Mouse (Mus musculus): ENCODE measurements around the gene Herc1. TPM values are rescaled to one million over a fixed set of nuclear protein-coding genes. Genes with fewer than 3 reads are reported as not detected.
"Not testable (repeated sequence)": the region's sequence is repeated elsewhere in the genome, so short reads cannot be mapped to it uniquely, and the experiment has no call there.

Gene Herc1
- polyA plus RNA-seq, 1 experiment, result 66.5 TPM

DNA sequence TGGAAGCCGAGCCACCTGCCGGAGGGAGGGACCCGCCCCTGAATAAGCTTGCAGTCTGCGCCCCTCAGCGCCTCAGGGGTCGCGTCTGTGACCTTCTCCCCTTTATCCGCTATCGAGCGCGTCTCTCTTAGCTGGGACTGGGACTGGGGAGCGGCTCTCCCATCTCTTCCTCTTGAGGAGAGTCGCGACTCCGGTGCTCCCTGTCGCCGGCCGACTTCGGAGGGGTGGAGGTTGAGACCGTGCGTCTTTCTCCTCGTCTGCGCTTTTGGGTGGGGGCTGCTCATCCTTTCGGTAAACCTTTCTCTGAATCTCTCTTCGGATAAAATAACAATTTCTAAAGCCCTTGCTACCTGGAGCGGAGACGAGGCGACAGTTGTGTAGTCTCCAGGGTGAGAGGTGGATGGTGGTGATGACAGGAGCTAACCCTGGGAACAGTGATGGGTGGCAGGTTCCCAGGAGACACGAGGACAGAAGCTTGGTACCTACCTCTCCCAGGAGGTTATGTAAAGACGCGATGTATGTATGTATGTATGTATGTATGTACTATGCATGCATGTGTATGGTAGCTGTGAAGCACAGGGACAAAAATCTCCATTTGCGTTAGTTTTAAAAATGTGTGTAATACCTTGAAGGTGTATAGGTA lies 659 bp downstream of the Herc1 start:
- DNase-seq (ENCODE audit: low read depth), result peak; percentile 39

DNA sequence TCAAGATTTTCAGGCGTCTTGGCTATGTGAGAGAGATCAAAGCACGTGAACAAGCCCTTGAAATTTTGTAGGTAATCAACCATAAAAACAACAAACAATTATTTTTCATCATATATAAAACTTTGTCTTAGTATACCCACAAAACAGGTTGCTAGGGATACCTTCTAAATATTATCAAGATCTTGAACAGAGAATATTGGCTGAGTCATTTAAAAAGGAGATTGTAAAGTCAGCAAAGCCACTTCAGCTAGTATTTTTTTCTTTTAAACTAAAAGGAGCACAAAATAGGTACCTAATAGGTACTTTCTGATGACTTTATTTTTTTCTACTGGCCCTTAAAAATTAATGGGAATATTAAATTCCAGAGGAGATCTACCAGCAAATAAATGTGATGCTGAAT lies 2.5 kb downstream of the Herc1 start:
- DNase-seq (ENCODE audit: low read depth), result no peak
- no peak for TF ChIP-seq POLR2A (IDR thresholded peaks at IDR 0.05; ENCODE audit: borderline replicate concordance, extremely low read depth, insufficient read depth, insufficient read length, poor library complexity, severe bottlenecking)
- TF ChIP-seq CTCF (IDR thresholded peaks at IDR 0.05; ENCODE audit: borderline replicate concordance, extremely low read depth, insufficient read depth, insufficient read length), result no peak

More for the DNA sequence above, 659 bp downstream of the Herc1 start:
- no peak for TF ChIP-seq CTCF (IDR thresholded peaks at IDR 0.05; ENCODE audit: borderline replicate concordance, extremely low read depth, insufficient read depth, insufficient read length)
- no peak for TF ChIP-seq POLR2A (IDR thresholded peaks at IDR 0.05; ENCODE audit: borderline replicate concordance, extremely low read depth, insufficient read depth, insufficient read length, poor library complexity, severe bottlenecking)

DNA sequence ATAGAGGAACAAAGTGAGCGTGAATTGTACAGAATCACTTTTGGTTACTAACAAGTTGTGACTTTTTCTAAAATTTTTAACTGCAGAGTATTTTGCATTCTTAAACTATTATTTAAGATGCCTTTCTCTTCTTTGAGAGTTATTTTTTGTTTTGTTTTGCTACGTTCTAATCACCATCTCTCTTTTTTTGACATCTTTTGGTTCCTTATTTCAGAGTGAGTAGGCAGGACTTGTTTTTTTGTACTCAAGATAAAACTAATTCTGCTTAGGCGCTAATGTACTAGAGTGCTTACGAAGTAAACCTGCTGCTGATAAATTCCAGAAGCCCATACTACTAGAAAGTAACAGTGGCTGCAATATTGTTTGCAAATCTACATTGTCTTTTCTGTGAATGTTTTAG lies 8.9 kb downstream of the Herc1 start:
- DNase-seq (ENCODE audit: low read depth), result no peak
- TF ChIP-seq POLR2A (IDR thresholded peaks at IDR 0.05; ENCODE audit: borderline replicate concordance, extremely low read depth, insufficient read depth, insufficient read length, poor library complexity, severe bottlenecking) (no peak), CTCF (IDR thresholded peaks at IDR 0.05; ENCODE audit: borderline replicate concordance, extremely low read depth, insufficient read depth, insufficient read length) (no peak)

DNA sequence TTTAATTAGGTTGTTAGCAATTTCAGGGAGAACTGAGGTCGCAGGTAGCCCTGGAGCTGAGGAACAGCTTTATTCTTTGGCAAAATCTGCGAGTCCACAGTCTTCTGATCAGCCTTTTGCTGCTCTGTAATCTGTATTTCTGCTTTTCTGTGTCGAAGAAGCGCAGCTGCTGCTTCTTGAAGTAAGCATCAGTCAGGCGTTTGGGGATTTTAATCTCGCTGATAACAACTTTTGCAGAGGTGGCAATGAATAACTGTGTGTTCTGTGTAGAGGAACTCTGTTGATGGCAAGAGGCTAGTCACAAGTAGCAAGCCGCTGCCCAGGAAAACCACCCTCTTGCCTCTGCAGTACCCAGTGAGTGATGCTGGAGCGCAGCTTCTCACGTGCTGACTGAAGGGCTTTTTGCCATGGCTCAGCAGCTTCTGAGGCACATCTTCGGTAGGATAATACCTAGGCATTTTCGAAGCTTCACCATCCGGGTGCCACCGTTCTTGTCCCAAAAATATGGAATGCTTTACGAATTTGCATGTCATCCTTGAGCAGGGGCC lies 10.0 kb downstream of the Herc1 start:
- TF ChIP-seq POLR2A (IDR thresholded peaks at IDR 0.05; ENCODE audit: borderline replicate concordance, extremely low read depth, insufficient read depth, insufficient read length, poor library complexity, severe bottlenecking), result no peak
- no peak for DNase-seq (ENCODE audit: low read depth)

DNA sequence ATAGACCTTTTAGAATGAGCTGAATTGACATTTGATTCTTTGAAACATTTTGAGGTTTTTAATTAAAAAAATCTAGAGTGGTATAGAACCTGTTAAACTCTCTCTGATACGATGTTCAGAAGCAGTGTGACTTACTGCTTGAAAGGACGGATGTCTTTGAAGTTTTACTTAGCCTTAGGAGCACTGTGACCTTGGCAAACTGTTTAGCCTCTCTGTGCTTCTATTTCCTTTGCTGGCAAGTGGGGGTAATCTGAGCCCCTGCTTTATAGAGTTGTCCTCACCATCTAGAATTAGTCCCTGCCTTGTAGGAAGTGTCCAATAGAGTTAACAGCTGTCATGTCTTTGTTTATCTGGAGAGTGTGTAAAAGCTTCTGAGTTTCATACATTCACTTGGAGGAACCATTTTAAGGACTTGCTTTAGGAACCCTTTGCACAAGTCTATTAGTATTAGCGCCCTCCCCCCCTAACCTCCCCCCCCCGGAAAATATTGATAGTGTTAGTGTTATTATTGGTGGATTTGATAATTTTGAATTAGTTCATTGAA lies 18.7 kb downstream of the Herc1 start:
- TF ChIP-seq CTCF (IDR thresholded peaks at IDR 0.05; ENCODE audit: borderline replicate concordance, extremely low read depth, insufficient read depth, insufficient read length) (no peak), POLR2A (IDR thresholded peaks at IDR 0.05; ENCODE audit: borderline replicate concordance, extremely low read depth, insufficient read depth, insufficient read length, poor library complexity, severe bottlenecking) (no peak)

DNA sequence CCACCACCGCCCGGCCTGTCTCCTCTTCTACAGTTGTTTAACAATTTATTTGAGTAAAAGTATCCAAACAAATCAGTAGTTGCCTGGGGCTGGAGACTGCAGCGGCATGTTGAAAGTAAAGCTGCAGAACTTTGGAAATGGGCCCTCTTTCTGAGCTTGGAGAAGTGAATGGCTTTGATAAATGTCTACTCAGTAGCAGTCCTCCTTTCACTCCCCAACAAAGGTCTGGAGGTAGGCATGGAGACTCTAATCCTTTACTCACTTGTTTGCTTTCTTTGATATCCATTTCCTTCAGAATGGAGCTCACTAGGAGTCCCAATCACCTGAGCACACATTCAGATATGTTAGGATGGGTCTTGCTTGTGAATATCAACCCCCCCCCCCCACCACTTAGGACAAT lies 20.1 kb downstream of the Herc1 start:
- DNase-seq (ENCODE audit: low read depth), result no peak
- no peak for TF ChIP-seq POLR2A (IDR thresholded peaks at IDR 0.05; ENCODE audit: borderline replicate concordance, extremely low read depth, insufficient read depth, insufficient read length, poor library complexity, severe bottlenecking)
- no peak for TF ChIP-seq CTCF (IDR thresholded peaks at IDR 0.05; ENCODE audit: borderline replicate concordance, extremely low read depth, insufficient read depth, insufficient read length)

More for the DNA sequence above, 18.7 kb downstream of the Herc1 start:
- no peak for DNase-seq (ENCODE audit: low read depth)

DNA sequence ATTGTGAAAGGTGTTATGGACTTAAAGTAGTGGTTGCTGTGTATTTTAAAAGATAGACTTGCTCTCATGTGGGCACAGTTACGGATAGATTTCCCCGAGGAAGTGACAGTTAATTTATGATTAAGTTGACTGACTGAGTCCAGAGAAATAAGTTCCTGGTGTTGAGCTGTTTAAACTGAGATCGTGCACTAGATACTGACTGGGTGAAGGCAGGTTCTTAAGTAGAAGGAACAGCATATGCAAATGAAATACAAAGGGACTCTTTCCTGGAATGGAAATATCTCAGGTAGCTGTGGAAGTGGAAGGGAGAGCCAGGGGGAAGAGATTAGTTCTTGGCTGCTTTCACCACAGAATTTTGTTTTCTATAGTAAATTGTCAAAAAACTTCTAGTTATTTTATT lies 20.6 kb downstream of the Herc1 start:
- DNase-seq (ENCODE audit: low read depth), result no peak

DNA sequence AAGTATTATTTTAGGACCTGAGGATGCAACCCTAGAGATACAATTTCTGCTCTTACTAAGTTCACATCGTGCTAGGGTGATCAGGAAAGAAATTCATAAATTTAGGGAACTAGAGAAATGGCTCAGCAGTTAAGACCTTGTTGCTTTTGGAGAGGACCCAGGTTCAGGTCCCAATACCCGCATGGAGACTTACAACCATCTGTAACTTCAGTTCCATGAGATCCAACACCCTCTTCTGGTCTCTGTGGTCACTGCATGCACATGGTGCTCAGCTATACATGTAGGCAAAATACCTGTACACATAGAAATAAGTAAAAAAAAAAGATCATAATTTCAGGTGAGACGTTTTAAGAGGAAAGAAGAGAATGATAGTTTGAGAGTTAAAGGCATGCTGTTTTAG lies 23.2 kb downstream of the Herc1 start:
- DNase-seq (ENCODE audit: low read depth), result no peak
- no peak; the same call in 1 of the 2 replicates for TF ChIP-seq CTCF (IDR thresholded peaks at IDR 0.05; ENCODE audit: borderline replicate concordance, extremely low read depth, insufficient read depth, insufficient read length)
- no peak for TF ChIP-seq POLR2A (IDR thresholded peaks at IDR 0.05; ENCODE audit: borderline replicate concordance, extremely low read depth, insufficient read depth, insufficient read length, poor library complexity, severe bottlenecking)

More for the DNA sequence above, 20.6 kb downstream of the Herc1 start:
- no peak for TF ChIP-seq POLR2A (IDR thresholded peaks at IDR 0.05; ENCODE audit: borderline replicate concordance, extremely low read depth, insufficient read depth, insufficient read length, poor library complexity, severe bottlenecking)
- TF ChIP-seq CTCF (IDR thresholded peaks at IDR 0.05; ENCODE audit: borderline replicate concordance, extremely low read depth, insufficient read depth, insufficient read length), result no peak

DNA sequence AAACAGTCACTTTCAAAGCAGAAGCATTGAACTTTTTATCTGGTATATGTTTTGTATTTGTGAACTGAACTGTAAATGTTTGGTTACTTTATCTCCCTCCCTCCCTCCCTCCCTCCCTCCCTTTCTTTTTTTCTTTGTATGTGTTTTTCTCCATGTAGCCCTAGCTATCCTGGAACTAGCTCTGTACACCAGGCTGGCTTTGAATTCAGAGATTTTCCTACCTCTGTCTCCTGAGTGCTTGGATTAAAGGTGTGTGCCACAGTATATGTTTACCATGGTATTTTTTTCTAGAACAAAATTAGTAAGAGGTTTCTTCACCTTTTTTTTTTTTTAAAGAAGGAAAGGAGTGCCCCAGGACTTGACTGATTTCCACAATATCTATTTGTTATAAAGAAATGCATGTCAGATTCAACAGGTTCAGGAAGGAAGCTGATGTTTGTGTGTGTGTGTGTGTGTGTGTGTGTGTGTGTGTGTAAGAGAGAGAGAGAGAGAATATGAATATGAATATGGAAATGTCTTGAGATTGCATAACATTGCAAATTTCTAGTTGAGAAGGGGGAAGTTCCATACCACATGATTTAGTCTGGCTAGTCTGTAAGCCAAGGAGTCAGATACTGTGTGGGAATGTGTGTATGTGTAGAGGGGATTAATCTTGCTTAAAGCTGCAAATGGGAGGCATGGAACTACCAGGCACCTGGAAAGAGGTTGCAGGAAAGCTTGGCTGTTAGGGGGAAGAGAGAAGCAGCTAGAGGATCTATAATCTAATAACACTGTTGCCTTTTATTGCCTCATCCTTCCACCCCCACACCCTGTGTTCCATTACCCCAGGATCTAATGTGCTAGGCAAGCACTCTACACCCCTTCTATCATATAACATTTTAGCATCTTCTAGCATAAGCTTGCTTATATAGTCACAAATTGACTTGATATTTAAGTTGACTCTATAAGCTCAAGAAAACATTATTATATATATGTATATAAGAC lies 24.5 kb downstream of the Herc1 start:
- no peak for TF ChIP-seq CTCF (IDR thresholded peaks at IDR 0.05; ENCODE audit: borderline replicate concordance, extremely low read depth, insufficient read depth, insufficient read length)
- no peak for TF ChIP-seq POLR2A (IDR thresholded peaks at IDR 0.05; ENCODE audit: borderline replicate concordance, extremely low read depth, insufficient read depth, insufficient read length, poor library complexity, severe bottlenecking)
- no peak for DNase-seq (ENCODE audit: low read depth)

DNA sequence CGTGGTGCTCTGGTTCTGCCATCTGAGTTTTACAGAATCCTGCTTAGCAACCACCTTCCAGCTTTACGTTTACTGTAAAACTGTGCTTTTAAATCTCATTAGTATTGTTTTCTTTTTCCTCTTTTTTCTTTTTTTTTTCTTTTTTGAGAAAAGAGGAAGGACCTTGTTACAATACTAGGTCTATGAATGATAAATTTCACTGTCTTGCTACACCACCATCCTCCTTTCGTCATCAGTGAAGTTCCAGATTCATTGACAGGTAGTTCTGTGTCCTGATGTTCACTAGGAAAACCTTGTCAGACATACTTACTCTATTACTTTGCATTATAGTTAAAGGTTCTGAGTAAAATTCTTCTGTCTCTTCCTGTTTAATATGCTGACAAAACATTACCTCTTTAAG lies 33.2 kb downstream of the Herc1 start:
- DNase-seq (ENCODE audit: low read depth), result no peak
- no peak for TF ChIP-seq CTCF (IDR thresholded peaks at IDR 0.05; ENCODE audit: borderline replicate concordance, extremely low read depth, insufficient read depth, insufficient read length)
- no peak for TF ChIP-seq POLR2A (IDR thresholded peaks at IDR 0.05; ENCODE audit: borderline replicate concordance, extremely low read depth, insufficient read depth, insufficient read length, poor library complexity, severe bottlenecking)

DNA sequence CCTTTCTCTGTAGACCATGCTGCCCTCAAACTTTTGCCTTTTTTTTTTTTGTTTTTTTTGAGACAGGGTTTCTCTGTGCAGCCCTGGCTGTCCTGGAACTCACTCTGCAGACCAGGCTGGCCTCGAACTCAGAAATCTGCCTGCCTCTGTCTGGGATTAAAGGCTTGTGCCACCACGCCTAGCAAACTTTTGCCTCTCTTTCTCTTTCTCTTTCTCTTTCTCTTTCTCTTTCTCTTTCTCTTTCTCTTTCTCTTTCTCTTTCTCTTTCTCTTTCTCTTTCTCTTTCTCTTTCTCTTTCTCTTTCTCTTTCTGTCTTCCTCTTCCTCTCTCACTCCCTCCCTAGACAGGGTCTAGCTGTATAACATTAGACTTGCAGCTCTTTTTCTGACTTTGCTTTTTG lies 40.1 kb downstream of the Herc1 start:
- not testable (repeated sequence) for DNase-seq (ENCODE audit: low read depth)

Measured in brain, embryonic 14.5 days (tissue).